In genomic region chr3:58657356-58657755, GRCm38 (mm10) we compare ENCODE assay signal across 10 mouse cellular contexts. TPM values are rescaled to one million over a fixed set of nuclear protein-coding genes. Genes with fewer than 3 reads are reported as not detected.
DNase-seq lines count a peak whose midpoint lies in the region; ATAC-seq and TF ChIP-seq lines count a peak whose summit lies in the region.
"Had no signal": no experiment of that assay in that cellular context is flagged by ENCODE, and none has a peak within 500 bp of the region (broad histone marks: within the 10 kb centered on the region; RNA-seq: fewer than 3 reads in every experiment).

No protein-coding gene starts in this region.

- no peaks in the 10 kb centered on the region for H3K9me3 ChIP-seq in heart, embryonic 12.5 days (replicated peaks)
- no peaks in the 10 kb centered on the region for H3K9me3 ChIP-seq in heart, postnatal 0 days (replicated peaks; ENCODE audit: control insufficient read depth, low read length)
- H3K9me3 ChIP-seq: hindbrain, embryonic 15.5 days had no signal

- TF ChIP-seq CTCF in heart, postnatal 0 days (IDR thresholded peaks at IDR 0.05; ENCODE audit: low read depth): peak; percentile 41

- no peak overlapping the region for H3K4me3 ChIP-seq in heart, embryonic 12.5 days
- H3K4me3 ChIP-seq in heart, postnatal 0 days (ENCODE audit: low read depth, low read length): no peak overlapping the region
- H3K4me3 ChIP-seq: hindbrain, embryonic 15.5 days had no signal

- TF ChIP-seq EP300 in heart, postnatal 0 days (IDR thresholded peaks at IDR 0.05; ENCODE audit: low read depth): no peak

- H3K4me2 ChIP-seq in heart, embryonic 12.5 days: no peak overlapping the region
- no peak overlapping the region for H3K4me2 ChIP-seq in heart, postnatal 0 days (ENCODE audit: low read depth, low read length)
- H3K4me2 ChIP-seq: hindbrain, embryonic 15.5 days had no signal

- DNase-seq in heart, adult 8-10 months (ENCODE audit: low spot score): peak; percentile 34
- peak; percentile 71 for DNase-seq in CD4-positive helper T cell, adult 2 months (ENCODE audit: low read depth, low spot score)
- DNase-seq in adrenal gland, postnatal 14 days: peak; percentile 80
- no peak for DNase-seq in heart, postnatal 0 days (ENCODE audit: low spot score)
- DNase-seq in lung, postnatal 4 days: peak; percentile 42 to 73
- DNase-seq in testis, postnatal 14 days (ENCODE audit: low spot score): peak; percentile 32
- DNase-seq in ovary, postnatal 10 days (ENCODE audit: low spot score): no peak

- ATAC-seq in heart, embryonic 12.5 days (ENCODE audit: insufficient number of reproducible peaks, low FRiP score): no peak
- no peak for ATAC-seq in heart, postnatal 0 days (ENCODE audit: insufficient read depth, low read depth)

- H3K27ac ChIP-seq in heart, embryonic 12.5 days (ENCODE audit: poor library complexity, severe bottlenecking): no peak overlapping the region
- H3K27ac ChIP-seq in heart, postnatal 0 days (ENCODE audit: low read depth): no peak overlapping the region
- H3K27ac ChIP-seq: hindbrain, embryonic 15.5 days had no signal

- 41% methylated on average over 2 of the region's 2 CpGs for WGBS in heart, embryonic 12.5 days
- 14% methylated on average over 2 of the region's 2 CpGs for WGBS in heart, postnatal 0 days

- H3K36me3 ChIP-seq in heart, embryonic 12.5 days: no peaks in the 10 kb centered on the region
- H3K36me3 ChIP-seq in heart, postnatal 0 days (replicated peaks; ENCODE audit: control insufficient read depth, insufficient read depth, low read length): no peaks in the 10 kb centered on the region
- H3K36me3 ChIP-seq: hindbrain, embryonic 15.5 days had no signal

- peaks cover 4% of the 10 kb centered on the region for H3K4me1 ChIP-seq in heart, embryonic 12.5 days (replicated peaks)
- H3K4me1 ChIP-seq in heart, postnatal 0 days (ENCODE audit: control insufficient read depth, insufficient read depth): no peaks in the 10 kb centered on the region
- H3K4me1 ChIP-seq: hindbrain, embryonic 15.5 days had no signal

- H3K27me3 ChIP-seq in heart, embryonic 12.5 days (replicated peaks): no peaks in the 10 kb centered on the region
- no peaks in the 10 kb centered on the region for H3K27me3 ChIP-seq in heart, postnatal 0 days (ENCODE audit: control insufficient read depth, insufficient read depth, low read length)
- H3K27me3 ChIP-seq: hindbrain, embryonic 15.5 days had no signal

- no peak overlapping the region for H3K9ac ChIP-seq in heart, embryonic 12.5 days
- no peak overlapping the region for H3K9ac ChIP-seq in heart, postnatal 0 days (replicated peaks; ENCODE audit: low read depth, low read length)
- H3K9ac ChIP-seq: hindbrain, embryonic 15.5 days had no signal

RNA-seq across cellular contexts. Expression of gene Erich6, which starts 20.3 kb away (rescaled TPM):
- total RNA-seq in heart, adult 8-10 months (2022): not detected
- polyA plus RNA-seq in heart, embryonic 12.5 days (2016; fragmentation: Nextera tagmentation; extraction: Ambion mirVana): 0.19 TPM in 1 of 2 replicates, not detected in the other
- total RNA-seq in adrenal gland, postnatal 14 days (2021): not detected in 2 replicates
- total RNA-seq in heart, postnatal 0 days (2014; rRNA removed; ENCODE audit: low replicate concordance): not detected in 2 replicates
- 0.08 TPM in 1 of 2 replicates, not detected in the other for polyA plus RNA-seq in heart, postnatal 0 days (2015; fragmentation: Nextera tagmentation; extraction: Ambion mirVana)
- total RNA-seq: adrenal gland, postnatal 4 days had no signal

RNA-seq across cellular contexts. Expression of gene Siah2, which starts 34.8 kb away (rescaled TPM):
- total RNA-seq in heart, adult 8-10 months (2022): 10 to 100 TPM in 1 of 4 experiments, 1 to 10 TPM in 3; 5.3 to 10.6 (median 7.6) TPM
- polyA plus RNA-seq in heart, embryonic 12.5 days (2016; fragmentation: Nextera tagmentation; extraction: Ambion mirVana): 6.7 and 8.2 TPM in 2 replicates
- 12.9 and 19.1 TPM in 2 replicates for total RNA-seq in adrenal gland, postnatal 14 days (2021)
- 14.5 and 14.8 TPM in 2 replicates for total RNA-seq in heart, postnatal 0 days (2014; rRNA removed; ENCODE audit: low replicate concordance)
- 3.9 and 5.1 TPM in 2 replicates for polyA plus RNA-seq in heart, postnatal 0 days (2015; fragmentation: Nextera tagmentation; extraction: Ambion mirVana)

Comparison
In these comparisons a context has a peak if more than half of its experiments do, and no peak if none do; other contexts are left out.
1. DNase-seq: peak in heart, adult 8-10 months (single experiment), CD4-positive helper T cell, adult 2 months (single experiment), adrenal gland, postnatal 14 days (single experiment), lung, postnatal 4 days (2 of 2) and testis, postnatal 14 days (single experiment); none in heart, postnatal 0 days (single experiment) and ovary, postnatal 10 days (single experiment).